Mouse (Mus musculus) thymus, postnatal 0 days (tissue): ENCODE results near the gene Drosha. TPM values are rescaled to one million over a fixed set of nuclear protein-coding genes. Genes with fewer than 3 reads are reported as not detected.

Source experiments
- DNase-seq: peaks from one replicate; pipeline ENCODE4 v3.0.0-alpha.2; 2015; ENCODE audit warnings: low spot score
- polyA plus RNA-seq: library from polyadenylated mRNA; unstranded; fragments of >200 nt; fragmentation: Nextera tagmentation; extraction: Ambion mirVana; gene quantifications from 2 replicates; pipeline ENCODE4 v1.2.1, GENCODE M21; 2015

Gene Drosha
- polyA plus RNA-seq, 1 experiment from 2014 or later, result 15.4 TPM

GRCm38 (mm10) chr15:12829878-12830277, 5.3 kb downstream of the Drosha start:
- no peak for DNase-seq

GRCm38 (mm10) chr15:12832599-12832998, 8.0 kb downstream of the Drosha start:
- no peak for DNase-seq

GRCm38 (mm10) chr15:12833385-12833784, 8.8 kb downstream of the Drosha start:
- no peak for DNase-seq

- no peak for DNase-seq
Measured at GRCm38 (mm10) chr15:12834231-12834630, 9.6 kb downstream of the Drosha start.

GRCm38 (mm10) chr15:12840737-12841136, 16.1 kb downstream of the Drosha start:
- no peak for DNase-seq

- no peak for DNase-seq
Measured at GRCm38 (mm10) chr15:12842833-12843232, 18.2 kb downstream of the Drosha start.

GRCm38 (mm10) chr15:12848196-12848975, 23.8 kb downstream of the Drosha start:
- DNase-seq, result no peak

- DNase-seq, result no peak
Measured at GRCm38 (mm10) chr15:12849373-12849772, 24.8 kb downstream of the Drosha start.

- DNase-seq, result no peak
Measured at GRCm38 (mm10) chr15:12853471-12853870, 28.9 kb downstream of the Drosha start.

- no peak for DNase-seq
Measured at GRCm38 (mm10) chr15:12856780-12857179, 32.2 kb downstream of the Drosha start.

- no peak for DNase-seq
Measured at GRCm38 (mm10) chr15:12857840-12858516, 33.4 kb downstream of the Drosha start.

- DNase-seq, result no peak
Measured at GRCm38 (mm10) chr15:12858645-12859044, 34.0 kb downstream of the Drosha start.

- DNase-seq, result no peak
Measured at GRCm38 (mm10) chr15:12862061-12862460, 37.4 kb downstream of the Drosha start.

- no peak for DNase-seq
Measured at GRCm38 (mm10) chr15:12863669-12864068, 39.1 kb downstream of the Drosha start.

GRCm38 (mm10) chr15:12865595-12866314, 41.1 kb downstream of the Drosha start:
- no peak for DNase-seq

- no peak for DNase-seq
Measured at GRCm38 (mm10) chr15:12867269-12867668, 42.7 kb downstream of the Drosha start.

- no peak for DNase-seq
Measured at GRCm38 (mm10) chr15:12875442-12876176, 51.0 kb downstream of the Drosha start.

GRCm38 (mm10) chr15:12876266-12876665, 51.7 kb downstream of the Drosha start:
- no peak for DNase-seq

GRCm38 (mm10) chr15:12876881-12877280, 52.3 kb downstream of the Drosha start:
- no peak for DNase-seq

GRCm38 (mm10) chr15:12877934-12878333, 53.3 kb downstream of the Drosha start:
- no peak for DNase-seq

- DNase-seq, result no peak
Measured at GRCm38 (mm10) chr15:12878581-12878980, 54.0 kb downstream of the Drosha start.
